Mouse (Mus musculus) MEL (cell line): ENCODE measurements at regions not wholly inside any gene's neighbourhood (a gene's known extent, or its start where the extent isn't known, plus 50 kb on each side); places are given as distances from the start of the nearest gene placed in this dataset.

ENCODE experiments used
- DNase-seq: peaks from one replicate; pipeline ENCODE4 v3.0.0; 2011; ENCODE audit warnings: low read depth, low spot score
- H3K27ac ChIP-seq: 2 replicates; pipeline ENCODE4 v1.5.1; 2012; ENCODE audit warnings: low read depth, mild to moderate bottlenecking, control low read depth, low read length, moderate library complexity; ENCODE audit not compliant: control insufficient read depth
- H3K27me3 ChIP-seq, 2 experiments: fragments of 150-350 bp in 1 of 2; sonication (generic) in 1 of 2; 2 replicates each; pipeline ENCODE4 v1.6.1; 2012; ENCODE audit warnings: low read length in 2 of 2, mild to moderate bottlenecking in 2 of 2, improper control_type of control experiment in 1 of 2, moderate library complexity in 1 of 2; ENCODE audit not compliant: insufficient read depth in 2 of 2, control insufficient read depth in 1 of 2
- H3K36me3 ChIP-seq, 2 experiments: 2 replicates each; pipeline ENCODE4 v1.6.1; 2012 to 2014; ENCODE audit warnings: low read length in 2 of 2, improper control_type of control experiment in 1 of 2, inconsistent platforms in 1 of 2, mild to moderate bottlenecking in 1 of 2; ENCODE audit not compliant: insufficient read depth in 2 of 2, control insufficient read depth in 1 of 2
- H3K4me1 ChIP-seq, 2 experiments: fragments of 150-350 bp in 1 of 2; sonication (generic) in 1 of 2; 2 replicates each; pipeline ENCODE4 v1.6.1; 2012; ENCODE audit warnings: low read length in 2 of 2, improper control_type of control experiment in 1 of 2, mild to moderate bottlenecking in 1 of 2; ENCODE audit not compliant: insufficient read depth in 2 of 2, control insufficient read depth in 1 of 2
- H3K4me3 ChIP-seq, 2 experiments: fragments of 150-350 bp in 1 of 2; sonication (generic) in 1 of 2; 2 replicates each; pipeline ENCODE4 v1.5.1; 2012; ENCODE audit warnings: low read depth in 2 of 2, low read length in 2 of 2, mild to moderate bottlenecking in 2 of 2, moderate library complexity in 2 of 2, control low read depth in 1 of 2, improper control_type of control experiment in 1 of 2; ENCODE audit not compliant: control insufficient read depth in 1 of 2, insufficient read depth in 1 of 2
- H3K79me2 ChIP-seq: 2 replicates; pipeline ENCODE4 v1.6.1; 2012; ENCODE audit warnings: mild to moderate bottlenecking, low read length, moderate library complexity; ENCODE audit not compliant: control insufficient read depth, poor library complexity, insufficient read depth
- H3K9ac ChIP-seq: 2 replicates; pipeline ENCODE4 v1.6.1; 2012; ENCODE audit warnings: low read depth, mild to moderate bottlenecking, control low read depth, low read length, moderate library complexity; ENCODE audit not compliant: control insufficient read depth, poor library complexity, severe bottlenecking
- H3K9me3 ChIP-seq: fragments of 150-350 bp; sonication (generic); replicated peaks from 2 replicates; pipeline ENCODE4 v1.6.1; 2012; ENCODE audit warnings: mild to moderate bottlenecking, low read length, improper control_type of control experiment, moderate library complexity; ENCODE audit not compliant: insufficient read depth
- CHD1 ChIP-seq: IDR thresholded peaks from 2 replicates; pipeline ENCODE4 v1.6.1; 2012; ENCODE audit warnings: low read depth, mild to moderate bottlenecking, inconsistent platforms, low read length, improper control_type of control experiment
- CHD2 ChIP-seq: IDR thresholded peaks from 2 replicates; pipeline ENCODE4 v1.6.1; 2011; ENCODE audit warnings: low read length, improper control_type of control experiment
- E2F4 ChIP-seq: IDR thresholded peaks from 2 replicates; pipeline ENCODE4 v1.6.1; 2011; ENCODE audit warnings: low read depth, low read length, improper control_type of control experiment, borderline replicate concordance
- ELF1 ChIP-seq: IDR thresholded peaks from 2 replicates; pipeline ENCODE4 v1.6.1; 2014; ENCODE audit warnings: low read depth, mild to moderate bottlenecking, inconsistent platforms, low read length, improper control_type of control experiment, moderate library complexity
- ETS1 ChIP-seq: IDR thresholded peaks from 2 replicates; pipeline ENCODE4 v1.6.1; 2012; ENCODE audit warnings: low read depth, mild to moderate bottlenecking, inconsistent platforms, low read length, improper control_type of control experiment, moderate library complexity
- GABPA ChIP-seq: IDR thresholded peaks from 2 replicates; pipeline ENCODE4 v1.6.1; 2012; ENCODE audit warnings: low read depth, mild to moderate bottlenecking, inconsistent platforms, low read length, improper control_type of control experiment, moderate library complexity
- JUND ChIP-seq: IDR thresholded peaks from 2 replicates; pipeline ENCODE4 v1.6.1; 2011; ENCODE audit warnings: low read depth, mild to moderate bottlenecking, improper control_type of control experiment, low read length
- MXI1 ChIP-seq: IDR thresholded peaks from 2 replicates; pipeline ENCODE4 v1.6.1; 2011; ENCODE audit warnings: mild to moderate bottlenecking, low read depth, low read length, improper control_type of control experiment
- POLR2A ChIP-seq, 2 experiments: IDR thresholded peaks; 2 replicates each; pipeline ENCODE4 v1.6.1; 2011 to 2012; ENCODE audit warnings: low read length in 2 of 2, mild to moderate bottlenecking in 2 of 2, control low read depth in 1 of 2, improper control_type of control experiment in 1 of 2, low read depth in 1 of 2, moderate library complexity in 1 of 2; ENCODE audit not compliant: control insufficient read depth in 1 of 2, insufficient read depth in 1 of 2, poor library complexity in 1 of 2
- POLR2AphosphoS5 ChIP-seq: IDR thresholded peaks from 2 replicates; pipeline ENCODE4 v1.6.1; 2012; ENCODE audit warnings: low read depth, borderline replicate concordance, mild to moderate bottlenecking, inconsistent platforms, low read length, moderate library complexity, mixed read lengths
- RCOR1 ChIP-seq: IDR thresholded peaks from 2 replicates; pipeline ENCODE4 v1.6.1; 2012; ENCODE audit warnings: low read depth, mild to moderate bottlenecking, inconsistent platforms, low read length, improper control_type of control experiment
- TAL1 ChIP-seq: IDR thresholded peaks from 2 replicates; pipeline ENCODE4 v1.6.1; 2012; ENCODE audit warnings: mild to moderate bottlenecking, inconsistent platforms, low read length, moderate library complexity, mixed read lengths
- USF2 ChIP-seq, 2 experiments: IDR thresholded peaks; 2 replicates each; pipeline ENCODE4 v1.6.1; 2011 to 2012; ENCODE audit warnings: improper control_type of control experiment in 2 of 2, low read length in 2 of 2, borderline replicate concordance in 1 of 2, inconsistent platforms in 1 of 2, low read depth in 1 of 2, mild to moderate bottlenecking in 1 of 2; ENCODE audit not compliant: insufficient read depth in 1 of 2
- ZKSCAN1 ChIP-seq: IDR thresholded peaks from 2 replicates; pipeline ENCODE4 v1.6.1; 2012; ENCODE audit warnings: low read depth, mild to moderate bottlenecking, inconsistent platforms, low read length, improper control_type of control experiment, moderate library complexity
- ZMIZ1 ChIP-seq: IDR thresholded peaks from 2 replicates; pipeline ENCODE4 v1.6.1; 2012; ENCODE audit warnings: low read depth, mild to moderate bottlenecking, inconsistent platforms, low read length, improper control_type of control experiment, moderate library complexity
- ZNF384 ChIP-seq: IDR thresholded peaks from 2 replicates; pipeline ENCODE4 v1.6.1; 2012; ENCODE audit warnings: low read depth, mild to moderate bottlenecking, inconsistent platforms, low read length, improper control_type of control experiment

DNA sequence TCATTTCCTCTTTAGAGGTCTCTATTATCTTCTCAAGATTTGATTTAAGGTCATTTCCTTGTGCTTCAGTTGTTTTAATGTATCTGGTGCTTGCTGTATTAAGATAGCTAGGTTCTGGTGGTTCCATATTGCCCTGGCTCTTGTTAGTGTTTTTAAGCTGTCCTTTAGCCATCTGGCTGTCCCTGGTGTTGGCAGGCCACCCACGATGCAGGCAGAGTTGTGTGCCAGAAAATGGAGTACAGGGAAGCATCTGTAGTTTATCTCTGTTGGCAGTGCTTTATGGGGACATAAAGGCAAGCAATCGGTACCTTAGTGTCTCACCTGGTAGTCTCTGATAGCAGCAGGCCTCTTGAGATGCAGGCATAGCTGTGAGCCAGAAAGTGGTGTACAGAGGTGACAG, 162.1 kb downstream of the Ice1 start:
- Histone ChIP-seq H3K27ac (no peak overlapping the region), H3K4me3 (no peak overlapping the region), H3K9me3 (no peaks in the 10 kb centered on the region), H3K9ac (no peak overlapping the region), H3K36me3 (no peaks in the 10 kb centered on the region), H3K27me3 (no peaks in the 10 kb centered on the region), H3K79me2 (no peaks in the 10 kb centered on the region), H3K4me1 (no peaks in the 10 kb centered on the region)
- DNase-seq, result no peak
- TF ChIP-seq ZMIZ1 (no peak), MXI1 (no peak), ELF1 (no peak), ZNF384 (no peak), TAL1 (no peak), RCOR1 (no peak), USF2 (IDR thresholded peaks at IDR 0.05; ENCODE audit: borderline replicate concordance in 1 of 2, insufficient read depth in 1 of 2, low read depth in 1 of 2, low read length in 2 of 2) (no peak), GABPA (no peak), E2F4 (no peak), POLR2A (IDR thresholded peaks at IDR 0.05; ENCODE audit: control insufficient read depth in 1 of 2, insufficient read depth in 1 of 2, low read depth in 1 of 2, low read length in 2 of 2, poor library complexity in 1 of 2) (no peak), CHD2 (no peak), JUND (no peak), ZKSCAN1 (no peak)

DNA sequence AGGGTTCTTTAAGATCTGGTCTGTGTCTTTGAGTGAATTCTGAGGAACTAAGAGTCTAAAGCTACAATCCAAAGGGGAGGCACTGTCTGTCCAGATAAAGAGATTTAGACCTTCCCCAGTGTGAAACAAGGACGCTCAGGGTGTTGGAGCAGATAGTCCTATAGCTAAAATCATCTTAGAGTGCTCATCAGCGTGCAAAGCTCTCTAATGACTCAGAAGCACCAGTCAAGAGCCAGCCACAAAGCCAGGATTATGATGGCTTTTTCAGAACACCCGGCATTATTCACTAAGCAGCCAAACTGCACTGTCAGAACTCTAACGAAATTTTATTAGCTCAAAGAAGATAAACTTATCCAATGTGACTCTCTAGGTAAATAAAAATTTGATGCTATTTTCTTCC, 138.1 kb downstream of the Ice1 start:
- no peak for DNase-seq
- no peaks in the 10 kb centered on the region for H3K36me3 ChIP-seq
- no peaks in the 10 kb centered on the region for H3K9me3 ChIP-seq
- H3K27me3 ChIP-seq, result no peaks in the 10 kb centered on the region
- no peaks in the 10 kb centered on the region for H3K4me1 ChIP-seq
- no peak overlapping the region for H3K4me3 ChIP-seq
- no peak overlapping the region for H3K27ac ChIP-seq
- TF ChIP-seq ELF1, result no peak
- no peak for TF ChIP-seq CHD1
- TF ChIP-seq TAL1, result no peak
- TF ChIP-seq ETS1, result no peak
- no peak for TF ChIP-seq USF2 (IDR thresholded peaks at IDR 0.05; ENCODE audit: borderline replicate concordance in 1 of 2, insufficient read depth in 1 of 2, low read depth in 1 of 2, low read length in 2 of 2)
- TF ChIP-seq GABPA, result no peak
- no peak for TF ChIP-seq POLR2AphosphoS5
- H3K79me2 ChIP-seq, result no peaks in the 10 kb centered on the region
- no peak overlapping the region for H3K9ac ChIP-seq
